Mouse (Mus musculus) kidney, embryonic 15.5 days (tissue): Measurements from ENCODE around the gene Rbm19. TPM values are rescaled to one million over a fixed set of nuclear protein-coding genes. Genes with fewer than 3 reads are reported as not detected.
A peak's percentile ranks its signal among the peaks of the same experiment; 100 is the strongest.

Source experiments
- ATAC-seq: fragments of 200-750 bp; cut with Nextera tagmentation; replicated peaks from 2 replicates; pipeline ENCODE4 v1.8.0; 2017; ENCODE audit warnings: moderate TSS enrichment; ENCODE audit not compliant: low FRiP score
- H3K27ac ChIP-seq: fragments of 300-500 bp; sonication (generic); 2 replicates; pipeline ENCODE4 v1.5.1; 2015; ENCODE audit warnings: mild to moderate bottlenecking, inconsistent platforms
- H3K27me3 ChIP-seq: fragments of 300-500 bp; sonication (generic); 2 replicates; pipeline ENCODE4 v1.6.1; 2015; ENCODE audit warnings: inconsistent platforms
- H3K36me3 ChIP-seq: fragments of 300-500 bp; sonication (generic); 2 replicates; pipeline ENCODE4 v1.6.1; 2015; ENCODE audit warnings: inconsistent platforms
- H3K4me1 ChIP-seq: fragments of 300-500 bp; sonication (generic); 2 replicates; pipeline ENCODE4 v1.6.1; 2015; ENCODE audit warnings: inconsistent platforms
- H3K4me2 ChIP-seq: fragments of 300-500 bp; sonication (generic); 2 replicates; pipeline ENCODE4 v1.6.1; 2015; ENCODE audit warnings: moderate library complexity, mild to moderate bottlenecking, inconsistent platforms
- H3K4me3 ChIP-seq: fragments of 300-500 bp; sonication (generic); replicated peaks from 2 replicates; pipeline ENCODE4 v1.5.1; 2015; ENCODE audit warnings: mild to moderate bottlenecking, inconsistent platforms
- H3K9ac ChIP-seq: fragments of 300-500 bp; sonication (generic); 2 replicates; pipeline ENCODE4 v1.6.1; 2015; ENCODE audit warnings: mild to moderate bottlenecking, inconsistent platforms
- H3K9me3 ChIP-seq: fragments of 300-500 bp; sonication (generic); replicated peaks from 2 replicates; pipeline ENCODE4 v1.6.1; 2016; ENCODE audit warnings: inconsistent platforms
- WGBS: fragments of 180-500 bp; shearing (Covaris S2); methylation state at CpG from one replicate; pipeline ENCODE4 v1.1.7; 2015; ENCODE audit warnings: mixed read lengths; 5-methylcytosine and 5-hydroxymethylcytosine counted together
- polyA plus RNA-seq: library from polyadenylated mRNA; unstranded; fragments of >200 nt; fragmentation: Nextera tagmentation; extraction: Ambion mirVana; gene quantifications from 2 replicates; pipeline ENCODE4 v1.2.1, GENCODE M21; 2015

The Rbm19 gene
- polyA plus RNA-seq, 1 experiment from 2014 or later, result 25.9 TPM

- WGBS, result 88% methylated on average over 14 of the region's 14 CpGs
- Histone ChIP-seq H3K9me3 (no peaks in the 10 kb centered on the region), H3K27ac (no peak overlapping the region), H3K36me3 (peaks cover 12% of the 10 kb centered on the region), H3K9ac (no peak overlapping the region), H3K4me2 (no peak overlapping the region), H3K4me3 (no peak overlapping the region), H3K4me1 (peaks cover 7% of the 10 kb centered on the region; the same call in 1 of the 2 replicates), H3K27me3 (no peaks in the 10 kb centered on the region)
- ATAC-seq, result no peak
These were observed 73.8 kb downstream of the Rbm19 start for GRCm38 (mm10) chr5:120190001-120190582.

GRCm38 (mm10) chr5:120191620-120192019 is 75.4 kb downstream of the Rbm19 start:
- 74% methylated on average over 9 of the region's 9 CpGs for WGBS
- no peak for ATAC-seq

GRCm38 (mm10) chr5:120194309-120194941 is 78.2 kb downstream of the Rbm19 start:
- no peak for ATAC-seq
- no peak overlapping the region for H3K27ac ChIP-seq
- H3K9me3 ChIP-seq, result no peaks in the 10 kb centered on the region
- H3K4me3 ChIP-seq, result no peak overlapping the region
- H3K4me1 ChIP-seq, result peaks cover 8% of the 10 kb centered on the region; the same call in 1 of the 2 replicates
- peaks cover 19% of the 10 kb centered on the region; the same call in 1 of the 2 replicates for H3K36me3 ChIP-seq
- no peak overlapping the region for H3K9ac ChIP-seq
- WGBS, result 61% methylated on average over 16 of the region's 16 CpGs
- H3K4me2 ChIP-seq, result no peak overlapping the region
- H3K27me3 ChIP-seq, result no peaks in the 10 kb centered on the region

More at GRCm38 (mm10) chr5:120191620-120192019, 75.4 kb downstream of the Rbm19 start:
- Histone ChIP-seq H3K4me3 (no peak overlapping the region), H3K27ac (no peak overlapping the region), H3K4me2 (no peak overlapping the region), H3K36me3 (peaks cover 12% of the 10 kb centered on the region), H3K9me3 (no peaks in the 10 kb centered on the region), H3K4me1 (peaks cover 8% of the 10 kb centered on the region; the same call in 1 of the 2 replicates), H3K9ac (no peak overlapping the region), H3K27me3 (no peaks in the 10 kb centered on the region)

- H3K4me3 ChIP-seq, result no peak overlapping the region
- peaks cover 8% of the 10 kb centered on the region; the same call in 1 of the 2 replicates for H3K4me1 ChIP-seq
- no peaks in the 10 kb centered on the region for H3K27me3 ChIP-seq
- 51% methylated on average over 13 of the region's 13 CpGs for WGBS
- H3K36me3 ChIP-seq, result peaks cover 24% of the 10 kb centered on the region
- H3K9ac ChIP-seq, result no peak overlapping the region
- no peak overlapping the region for H3K4me2 ChIP-seq
- no peak overlapping the region for H3K27ac ChIP-seq
- ATAC-seq, result no peak
- no peaks in the 10 kb centered on the region for H3K9me3 ChIP-seq
These were observed 78.7 kb downstream of the Rbm19 start for GRCm38 (mm10) chr5:120194948-120195347.

GRCm38 (mm10) chr5:120196879-120197278 is 80.6 kb downstream of the Rbm19 start:
- ATAC-seq, result no peak
- H3K36me3 ChIP-seq, result peaks cover 28% of the 10 kb centered on the region
- no peak overlapping the region for H3K9ac ChIP-seq

GRCm38 (mm10) chr5:120197813-120198387 is 81.6 kb downstream of the Rbm19 start:
- no peaks in the 10 kb centered on the region for H3K27me3 ChIP-seq
- H3K36me3 ChIP-seq, result peaks cover 28% of the 10 kb centered on the region
- peaks cover 8% of the 10 kb centered on the region; the same call in 1 of the 2 replicates for H3K4me1 ChIP-seq
- whole genome bisulfite sequencing, result 88% methylated on average over 10 of the region's 10 CpGs
- H3K27ac ChIP-seq, result no peak overlapping the region
- no peak for ATAC-seq
- no peaks in the 10 kb centered on the region for H3K9me3 ChIP-seq
- no peak overlapping the region for H3K4me2 ChIP-seq
- no peak overlapping the region for H3K4me3 ChIP-seq
- no peak overlapping the region for H3K9ac ChIP-seq

More at GRCm38 (mm10) chr5:120196879-120197278, 80.6 kb downstream of the Rbm19 start:
- H3K4me1 ChIP-seq, result peaks cover 8% of the 10 kb centered on the region; the same call in 1 of the 2 replicates
- H3K4me2 ChIP-seq, result no peak overlapping the region
- no peak overlapping the region for H3K27ac ChIP-seq
- H3K4me3 ChIP-seq, result no peak overlapping the region
- H3K9me3 ChIP-seq, result no peaks in the 10 kb centered on the region
- WGBS, result 86% methylated on average over 9 of the region's 9 CpGs
- no peaks in the 10 kb centered on the region for H3K27me3 ChIP-seq

GRCm38 (mm10) chr5:120199865-120200264 is 83.6 kb downstream of the Rbm19 start:
- 84% methylated on average over 7 of the region's 7 CpGs for WGBS
- Histone ChIP-seq H3K36me3 (peaks cover 23% of the 10 kb centered on the region), H3K9me3 (no peaks in the 10 kb centered on the region), H3K27ac (no peak overlapping the region), H3K27me3 (no peaks in the 10 kb centered on the region), H3K4me1 (peaks cover 3% of the 10 kb centered on the region; the same call in 1 of the 2 replicates), H3K4me2 (no peak overlapping the region), H3K9ac (no peak overlapping the region), H3K4me3 (no peak overlapping the region)
- no peak for ATAC-seq

- no peak overlapping the region for H3K4me3 ChIP-seq
These were observed 88.1 kb downstream of the Rbm19 start for GRCm38 (mm10) chr5:120204316-120204715.

GRCm38 (mm10) chr5:120206313-120206943 is 90.2 kb downstream of the Rbm19 start:
- no peak overlapping the region for H3K4me3 ChIP-seq
- peaks cover 19% of the 10 kb centered on the region for H3K4me1 ChIP-seq
- H3K36me3 ChIP-seq, result no peaks in the 10 kb centered on the region
- H3K27ac ChIP-seq, result no peak overlapping the region
- H3K27me3 ChIP-seq, result peaks cover 42% of the 10 kb centered on the region
- no peak overlapping the region for H3K4me2 ChIP-seq
- H3K9me3 ChIP-seq, result no peaks in the 10 kb centered on the region
- 53% methylated on average over 12 of the region's 12 CpGs for WGBS
- ATAC-seq, result no peak
- no peak overlapping the region for H3K9ac ChIP-seq

More at GRCm38 (mm10) chr5:120204316-120204715, 88.1 kb downstream of the Rbm19 start:
- no peaks in the 10 kb centered on the region for H3K9me3 ChIP-seq
- peaks cover 8% of the 10 kb centered on the region for H3K36me3 ChIP-seq
- 84% methylated on average over 3 of the region's 3 CpGs for WGBS
- ATAC-seq, result no peak
- H3K9ac ChIP-seq, result no peak overlapping the region
- no peak overlapping the region for H3K27ac ChIP-seq
- 0 out of 2 replicates have a peak, but pooled peaks cover 11% of the 10 kb centered on the region for H3K4me1 ChIP-seq
- H3K4me2 ChIP-seq, result no peak overlapping the region
- peaks cover 21% of the 10 kb centered on the region for H3K27me3 ChIP-seq

- no peak for ATAC-seq
- H3K4me2 ChIP-seq, result no peak overlapping the region
- no peaks in the 10 kb centered on the region for H3K36me3 ChIP-seq
- no peaks in the 10 kb centered on the region for H3K9me3 ChIP-seq
- H3K4me1 ChIP-seq, result peaks cover 19% of the 10 kb centered on the region
- H3K27me3 ChIP-seq, result peaks cover 45% of the 10 kb centered on the region
- H3K27ac ChIP-seq, result no peak overlapping the region
- 65% methylated on average over 4 of the region's 4 CpGs for WGBS
- no peak overlapping the region for H3K4me3 ChIP-seq
- no peak overlapping the region for H3K9ac ChIP-seq
These were observed 91.2 kb downstream of the Rbm19 start for GRCm38 (mm10) chr5:120207492-120207891.

- peak overlapping the region; percentile 47 for H3K4me2 ChIP-seq
- H3K4me3 ChIP-seq, result no peak overlapping the region
- no peaks in the 10 kb centered on the region for H3K36me3 ChIP-seq
- peaks cover 19% of the 10 kb centered on the region for H3K4me1 ChIP-seq
- ATAC-seq, result no peak
- no peaks in the 10 kb centered on the region for H3K9me3 ChIP-seq
- WGBS, result 12% methylated on average over 11 of the region's 11 CpGs
- H3K27me3 ChIP-seq, result peaks cover 54% of the 10 kb centered on the region
- no peak overlapping the region for H3K9ac ChIP-seq
- H3K27ac ChIP-seq, result no peak overlapping the region
These were observed 94.4 kb downstream of the Rbm19 start for GRCm38 (mm10) chr5:120210668-120211067.

GRCm38 (mm10) chr5:120211182-120211581 is 94.9 kb downstream of the Rbm19 start:
- H3K4me1 ChIP-seq, result peaks cover 19% of the 10 kb centered on the region
- no peaks in the 10 kb centered on the region for H3K36me3 ChIP-seq
- H3K27me3 ChIP-seq, result peaks cover 50% of the 10 kb centered on the region
- peak overlapping the region; percentile 13 for H3K4me3 ChIP-seq
- peak overlapping the region; percentile 47 for H3K4me2 ChIP-seq
- WGBS, result 9% methylated on average over 17 of the region's 17 CpGs
- ATAC-seq, result no peak
- H3K9me3 ChIP-seq, result no peaks in the 10 kb centered on the region
- H3K9ac ChIP-seq, result no peak overlapping the region
- no peak overlapping the region for H3K27ac ChIP-seq
